Mouse (Mus musculus) ES-Bruce4 (cell line): ENCODE measurements around the gene Maml3. TPM values are rescaled to one million over a fixed set of nuclear protein-coding genes. Genes with fewer than 3 reads are reported as not detected.

Source experiments
- H3K27ac ChIP-seq: 2 replicates; pipeline ENCODE4 v1.5.1; 2012; ENCODE audit warnings: low read length, inconsistent platforms; ENCODE audit not compliant: insufficient read depth
- H3K27me3 ChIP-seq: 2 replicates; pipeline ENCODE4 v1.6.1; 2012; ENCODE audit warnings: mild to moderate bottlenecking, low read length, inconsistent platforms; ENCODE audit not compliant: control insufficient read depth, poor library complexity, insufficient read depth, severe bottlenecking
- H3K36me3 ChIP-seq: 2 replicates; pipeline ENCODE4 v1.6.1; 2012; ENCODE audit warnings: inconsistent platforms, mild to moderate bottlenecking, low read length, moderate library complexity; ENCODE audit not compliant: control insufficient read depth, poor library complexity, insufficient read depth, severe bottlenecking
- H3K4me1 ChIP-seq: one replicate; pipeline ENCODE4 v1.8.1; 2011; ENCODE audit warnings: low read length; ENCODE audit not compliant: control insufficient read depth, insufficient read depth
- H3K4me3 ChIP-seq: 2 replicates; pipeline ENCODE4 v1.5.1; 2011; ENCODE audit warnings: low read depth, mild to moderate bottlenecking, low read length
- H3K9ac ChIP-seq: 2 replicates; pipeline ENCODE4 v1.6.1; 2012; ENCODE audit warnings: low read depth, mild to moderate bottlenecking, inconsistent platforms; ENCODE audit not compliant: poor library complexity, severe bottlenecking
- H3K9me3 ChIP-seq: replicated peaks from 2 replicates; pipeline ENCODE4 v1.6.1; 2012; ENCODE audit warnings: mild to moderate bottlenecking, low read length, inconsistent platforms; ENCODE audit not compliant: control insufficient read depth, poor library complexity, insufficient read depth, severe bottlenecking
- CTCF ChIP-seq: IDR thresholded peaks from one replicate; pipeline ENCODE4 v1.8.1; 2011; ENCODE audit warnings: low read depth, low read length
- EP300 ChIP-seq: IDR thresholded peaks from 2 replicates; pipeline ENCODE4 v1.6.1; 2011; ENCODE audit warnings: low read depth, low read length; ENCODE audit not compliant: insufficient read depth
- POLR2A ChIP-seq: IDR thresholded peaks from one replicate; pipeline ENCODE4 v1.8.1; 2011; ENCODE audit warnings: low read length; ENCODE audit not compliant: insufficient read depth
- polyA plus RNA-seq: library from polyadenylated mRNA; stranded (reverse); fragments of >200 nt; gene quantifications from 2 replicates; pipeline ENCODE4 v1.2.4, GENCODE M21; 2011; ENCODE audit warnings: low read depth; ENCODE audit not compliant: missing spikeins, insufficient read depth, insufficient read length

Maml3 gene
- polyA plus RNA-seq, 1 experiment: 5.7 TPM

- no peaks in the 10 kb centered on the region for H3K27me3 ChIP-seq
- H3K36me3 ChIP-seq: no peaks in the 10 kb centered on the region
- TF ChIP-seq CTCF (no peak), POLR2A (no peak), EP300 (no peak)
- H3K4me1 ChIP-seq: no peaks in the 10 kb centered on the region
- no peak overlapping the region for H3K4me3 ChIP-seq
- H3K9me3 ChIP-seq: no peaks in the 10 kb centered on the region
- H3K27ac ChIP-seq: no peak overlapping the region
- no peak overlapping the region for H3K9ac ChIP-seq
Observed at GRCm38 (mm10) chr3:51646301-51646700, 458.6 kb downstream of the Maml3 start.

GRCm38 (mm10) chr3:51645484-51645883 is 459.4 kb downstream of the Maml3 start:
- H3K9ac ChIP-seq: no peak overlapping the region
- no peaks in the 10 kb centered on the region for H3K9me3 ChIP-seq
- H3K4me3 ChIP-seq: no peak overlapping the region
- no peaks in the 10 kb centered on the region for H3K27me3 ChIP-seq
- H3K4me1 ChIP-seq: no peaks in the 10 kb centered on the region
- no peak for TF ChIP-seq POLR2A
- H3K27ac ChIP-seq: no peak overlapping the region
- no peaks in the 10 kb centered on the region for H3K36me3 ChIP-seq

GRCm38 (mm10) chr3:51638260-51638659 is 466.6 kb downstream of the Maml3 start:
- Histone ChIP-seq H3K27ac (no peak overlapping the region), H3K9me3 (0 out of 2 replicates have a peak, but pooled peaks cover 4% of the 10 kb centered on the region), H3K9ac (no peak overlapping the region), H3K27me3 (no peaks in the 10 kb centered on the region), H3K4me3 (no peak overlapping the region), H3K36me3 (no peaks in the 10 kb centered on the region), H3K4me1 (no peaks in the 10 kb centered on the region)
- TF ChIP-seq POLR2A (no peak), CTCF (no peak), EP300 (no peak)

- Histone ChIP-seq H3K36me3 (no peaks in the 10 kb centered on the region), H3K4me1 (no peaks in the 10 kb centered on the region), H3K4me3 (no peak overlapping the region), H3K27me3 (no peaks in the 10 kb centered on the region), H3K27ac (no peak overlapping the region), H3K9ac (no peak overlapping the region), H3K9me3 (0 out of 2 replicates have a peak, but pooled peaks cover 4% of the 10 kb centered on the region)
- TF ChIP-seq EP300 (no peak), CTCF (no peak), POLR2A (no peak)
Observed at GRCm38 (mm10) chr3:51637326-51637725, 467.6 kb downstream of the Maml3 start.

- H3K4me1 ChIP-seq: no peaks in the 10 kb centered on the region
- H3K27ac ChIP-seq: no peak overlapping the region
- 0 out of 2 replicates have a peak, but pooled peaks cover 4% of the 10 kb centered on the region for H3K9me3 ChIP-seq
- H3K36me3 ChIP-seq: no peaks in the 10 kb centered on the region
- H3K4me3 ChIP-seq: no peak overlapping the region
- no peak for TF ChIP-seq CTCF
- TF ChIP-seq POLR2A: no peak
- no peak for TF ChIP-seq EP300
- H3K27me3 ChIP-seq: no peaks in the 10 kb centered on the region
- H3K9ac ChIP-seq: no peak overlapping the region
Observed at GRCm38 (mm10) chr3:51636700-51637099, 468.2 kb downstream of the Maml3 start.

GRCm38 (mm10) chr3:51635960-51636359 is 468.9 kb downstream of the Maml3 start:
- no peaks in the 10 kb centered on the region for H3K27me3 ChIP-seq
- H3K9me3 ChIP-seq: 0 out of 2 replicates have a peak, but pooled peaks cover 4% of the 10 kb centered on the region
- H3K9ac ChIP-seq: no peak overlapping the region
- no peaks in the 10 kb centered on the region for H3K36me3 ChIP-seq
- no peaks in the 10 kb centered on the region for H3K4me1 ChIP-seq
- H3K4me3 ChIP-seq: no peak overlapping the region
- no peak overlapping the region for H3K27ac ChIP-seq
- TF ChIP-seq EP300 (no peak), POLR2A (no peak), CTCF (no peak)

Other genes with a start within 250 kb of the Maml3 start
- 22.9 and 23.8 TPM in 2 replicates for gene Foxo1, start 163.3 kb upstream of the Maml3 start, polyA plus RNA-seq